Mouse (Mus musculus) ES-Bruce4 (cell line): ENCODE data around the gene Gad2. TPM values are rescaled to one million over a fixed set of nuclear protein-coding genes. Genes with fewer than 3 reads are reported as not detected.

ENCODE experiments used
- H3K27ac ChIP-seq: 2 replicates; pipeline ENCODE4 v1.5.1; 2012; ENCODE audit warnings: low read length, inconsistent platforms; ENCODE audit not compliant: insufficient read depth
- H3K27me3 ChIP-seq: 2 replicates; pipeline ENCODE4 v1.6.1; 2012; ENCODE audit warnings: mild to moderate bottlenecking, low read length, inconsistent platforms; ENCODE audit not compliant: control insufficient read depth, poor library complexity, insufficient read depth, severe bottlenecking
- H3K36me3 ChIP-seq: 2 replicates; pipeline ENCODE4 v1.6.1; 2012; ENCODE audit warnings: inconsistent platforms, mild to moderate bottlenecking, low read length, moderate library complexity; ENCODE audit not compliant: control insufficient read depth, poor library complexity, insufficient read depth, severe bottlenecking
- H3K4me1 ChIP-seq: one replicate; pipeline ENCODE4 v1.8.1; 2011; ENCODE audit warnings: low read length; ENCODE audit not compliant: control insufficient read depth, insufficient read depth
- H3K4me3 ChIP-seq: 2 replicates; pipeline ENCODE4 v1.5.1; 2011; ENCODE audit warnings: low read depth, mild to moderate bottlenecking, low read length
- H3K9ac ChIP-seq: 2 replicates; pipeline ENCODE4 v1.6.1; 2012; ENCODE audit warnings: low read depth, mild to moderate bottlenecking, inconsistent platforms; ENCODE audit not compliant: poor library complexity, severe bottlenecking
- H3K9me3 ChIP-seq: replicated peaks from 2 replicates; pipeline ENCODE4 v1.6.1; 2012; ENCODE audit warnings: mild to moderate bottlenecking, low read length, inconsistent platforms; ENCODE audit not compliant: control insufficient read depth, poor library complexity, insufficient read depth, severe bottlenecking
- CTCF ChIP-seq: IDR thresholded peaks from one replicate; pipeline ENCODE4 v1.8.1; 2011; ENCODE audit warnings: low read depth, low read length
- EP300 ChIP-seq: IDR thresholded peaks from 2 replicates; pipeline ENCODE4 v1.6.1; 2011; ENCODE audit warnings: low read depth, low read length; ENCODE audit not compliant: insufficient read depth
- polyA plus RNA-seq: library from polyadenylated mRNA; stranded (reverse); fragments of >200 nt; gene quantifications from 2 replicates; pipeline ENCODE4 v1.2.4, GENCODE M21; 2011; ENCODE audit warnings: low read depth; ENCODE audit not compliant: missing spikeins, insufficient read depth, insufficient read length

Gad2 gene
- polyA plus RNA-seq, 1 experiment: 0.24 TPM

GRCm38 (mm10) chr2:22741222-22741621, 119.2 kb downstream of the Gad2 start:
- Histone ChIP-seq H3K4me1 (no peaks in the 10 kb centered on the region), H3K27ac (no peak overlapping the region), H3K9me3 (peaks cover 20% of the 10 kb centered on the region), H3K27me3 (peaks cover 2% of the 10 kb centered on the region; the same call in 1 of the 2 replicates), H3K9ac (no peak overlapping the region), H3K4me3 (no peak overlapping the region), H3K36me3 (no peaks in the 10 kb centered on the region)
- TF ChIP-seq CTCF (peak; percentile 30), EP300 (no peak)

Other genes with a start within 250 kb of the Gad2 start
- 0.32 and 0.57 TPM in 2 replicates for gene Apbb1ip, start 151.9 kb downstream of the Gad2 start, polyA plus RNA-seq